Mouse (Mus musculus): ENCODE data around the gene Tenm2. TPM values are rescaled to one million over a fixed set of nuclear protein-coding genes. Genes with fewer than 3 reads are reported as not detected.

Gene Tenm2
- polyA plus RNA-seq, 1 experiment from 2014 or later = 5.1 TPM

DNA sequence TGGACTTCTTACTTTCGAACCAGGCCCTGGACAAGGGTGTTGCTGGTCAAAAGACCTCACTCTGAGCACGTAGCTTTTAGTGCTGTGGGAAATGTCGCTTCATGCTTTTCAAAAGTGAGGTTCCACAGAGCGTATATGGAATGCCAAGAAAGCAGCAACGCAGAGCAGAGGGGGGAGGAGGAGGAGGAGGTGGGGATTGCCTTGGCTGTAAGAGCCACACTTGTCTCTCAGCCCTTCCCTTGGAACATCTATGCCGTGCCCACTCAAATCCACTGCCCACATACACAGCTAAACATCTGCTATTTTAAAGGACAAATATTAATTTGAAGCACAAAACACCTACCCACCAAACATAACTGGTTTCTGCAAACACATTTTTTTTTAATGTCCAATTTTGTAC is 544.9 kb downstream of the Tenm2 start:
- Histone ChIP-seq H3K36me3 (no peaks in the 10 kb centered on the region), H3K9ac (no peak overlapping the region), H3K27me3 (no peaks in the 10 kb centered on the region), H3K4me1 (no peaks in the 10 kb centered on the region), H3K4me3 (no peak overlapping the region), H3K27ac (no peak overlapping the region), H3K9me3 (no peaks in the 10 kb centered on the region), H3K4me2 (no peak overlapping the region)
- ATAC-seq (ENCODE audit: insufficient number of reproducible peaks, insufficient read depth, low FRiP score, low TSS enrichment, low read depth) = no peak
- 67% methylated on average over 6 of the region's 6 CpGs for WGBS

DNA sequence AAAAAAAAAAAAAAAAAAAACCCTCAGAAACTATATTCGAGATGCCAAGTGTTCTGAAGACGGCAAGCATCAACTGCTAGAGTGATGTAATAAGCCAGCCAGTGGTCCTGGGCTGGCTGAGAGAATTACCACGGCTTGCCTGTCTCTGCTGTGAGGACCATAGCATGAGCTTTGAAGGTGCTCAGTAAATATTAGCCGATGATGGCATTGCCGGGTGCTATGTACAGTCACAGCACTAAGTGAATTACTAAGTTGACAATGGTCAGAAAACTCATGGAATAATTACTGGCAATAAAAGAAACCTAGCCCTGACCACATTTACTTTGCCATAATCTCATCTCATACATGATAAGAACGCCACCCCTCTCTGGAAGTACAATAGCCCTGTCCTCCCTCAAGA is 549.5 kb downstream of the Tenm2 start:
- Histone ChIP-seq H3K36me3 (no peaks in the 10 kb centered on the region), H3K4me1 (no peaks in the 10 kb centered on the region), H3K9ac (no peak overlapping the region), H3K27me3 (no peaks in the 10 kb centered on the region), H3K27ac (no peak overlapping the region), H3K4me3 (no peak overlapping the region), H3K4me2 (no peak overlapping the region), H3K9me3 (no peaks in the 10 kb centered on the region)
- ATAC-seq (ENCODE audit: insufficient number of reproducible peaks, insufficient read depth, low FRiP score, low TSS enrichment, low read depth) = no peak
- WGBS = 85% methylated on average over 6 of the region's 6 CpGs

DNA sequence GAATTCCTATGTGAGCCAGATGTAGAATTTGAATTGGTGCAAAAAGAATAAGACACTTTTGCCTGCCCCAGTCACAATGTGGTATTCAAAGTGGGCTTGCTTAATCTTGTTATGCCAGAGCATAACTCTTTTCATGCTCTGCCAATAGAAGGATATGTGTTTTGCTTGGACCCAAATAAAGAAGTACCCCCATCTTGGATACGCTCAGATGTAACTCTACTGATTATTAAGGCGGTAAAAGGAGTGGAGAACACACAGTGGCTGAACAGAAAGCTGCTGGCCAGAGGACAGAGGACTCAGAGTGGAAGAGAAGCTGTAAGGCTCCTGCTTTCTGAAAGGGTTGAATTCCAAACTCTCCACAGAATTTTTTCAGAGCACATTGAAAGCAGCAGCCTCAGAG is 556.4 kb downstream of the Tenm2 start:
- Histone ChIP-seq H3K27ac (no peak overlapping the region), H3K9ac (no peak overlapping the region), H3K27me3 (peaks cover 12% of the 10 kb centered on the region), H3K4me3 (no peak overlapping the region), H3K4me2 (no peak overlapping the region), H3K9me3 (no peaks in the 10 kb centered on the region), H3K36me3 (no peaks in the 10 kb centered on the region), H3K4me1 (peaks cover 13% of the 10 kb centered on the region)
- WGBS = 73% methylated on average over 2 of the region's 2 CpGs
- ATAC-seq (ENCODE audit: insufficient number of reproducible peaks, insufficient read depth, low FRiP score, low TSS enrichment, low read depth) = no peak

DNA sequence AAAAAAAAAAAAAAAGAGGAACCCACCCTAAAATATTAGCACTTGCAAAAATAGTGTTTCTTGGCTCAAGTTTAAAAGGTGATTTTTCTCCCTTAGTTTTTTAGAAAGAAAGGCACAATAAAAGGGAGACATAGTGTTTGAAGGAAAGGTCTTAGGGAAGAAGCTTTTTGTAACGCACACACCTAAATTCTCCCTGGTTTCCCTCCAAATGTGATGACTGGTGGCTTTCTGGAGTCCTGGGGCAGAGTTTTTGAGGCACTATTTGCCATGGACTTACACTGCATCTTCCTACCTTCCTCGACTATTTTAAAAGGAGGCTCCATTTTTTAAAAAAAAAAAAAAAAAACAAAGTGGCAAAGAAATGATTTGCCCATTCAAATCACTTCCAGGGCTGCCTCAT is 557.2 kb downstream of the Tenm2 start:
- ATAC-seq (ENCODE audit: insufficient number of reproducible peaks, insufficient read depth, low FRiP score, low TSS enrichment, low read depth) = no peak
- 31% methylated on average over 2 of the region's 2 CpGs for WGBS
- Histone ChIP-seq H3K4me1 (peaks cover 13% of the 10 kb centered on the region), H3K27ac (no peak overlapping the region), H3K4me2 (peak overlapping the region; percentile 70), H3K36me3 (no peaks in the 10 kb centered on the region), H3K9ac (no peak overlapping the region), H3K9me3 (no peaks in the 10 kb centered on the region), H3K4me3 (no peak overlapping the region), H3K27me3 (peaks cover 12% of the 10 kb centered on the region)

DNA sequence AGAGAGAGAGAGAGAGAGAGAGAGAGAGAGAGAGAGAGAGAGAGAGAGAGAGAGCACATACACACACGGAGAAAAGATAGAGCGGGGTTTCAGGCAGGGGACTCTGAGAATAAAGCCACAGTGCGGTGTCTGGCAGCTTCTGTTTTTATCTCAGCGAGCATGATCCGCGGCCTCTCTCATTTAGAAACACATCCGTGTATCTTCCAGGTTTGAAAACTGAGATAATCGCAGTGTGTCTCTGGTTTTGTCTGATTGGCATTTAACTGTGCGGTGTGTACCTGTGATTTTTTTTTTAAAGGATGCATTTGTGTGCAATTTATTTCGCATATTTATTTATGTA is 557.7 kb downstream of the Tenm2 start:
- H3K4me3 ChIP-seq = peak overlapping the region; percentile 48
- 7% methylated on average over 10 of the region's 10 CpGs for WGBS
- H3K27me3 ChIP-seq = peaks cover 12% of the 10 kb centered on the region
- peak overlapping the region; percentile 64 for H3K9ac ChIP-seq
- H3K36me3 ChIP-seq = no peaks in the 10 kb centered on the region
- H3K9me3 ChIP-seq = no peaks in the 10 kb centered on the region
- peak overlapping the region; percentile 70 for H3K4me2 ChIP-seq
- peak overlapping the region; percentile 73; the same call in 1 of the 2 replicates for H3K27ac ChIP-seq
- no peak for ATAC-seq (ENCODE audit: insufficient number of reproducible peaks, insufficient read depth, low FRiP score, low TSS enrichment, low read depth)
- peaks cover 13% of the 10 kb centered on the region for H3K4me1 ChIP-seq

DNA sequence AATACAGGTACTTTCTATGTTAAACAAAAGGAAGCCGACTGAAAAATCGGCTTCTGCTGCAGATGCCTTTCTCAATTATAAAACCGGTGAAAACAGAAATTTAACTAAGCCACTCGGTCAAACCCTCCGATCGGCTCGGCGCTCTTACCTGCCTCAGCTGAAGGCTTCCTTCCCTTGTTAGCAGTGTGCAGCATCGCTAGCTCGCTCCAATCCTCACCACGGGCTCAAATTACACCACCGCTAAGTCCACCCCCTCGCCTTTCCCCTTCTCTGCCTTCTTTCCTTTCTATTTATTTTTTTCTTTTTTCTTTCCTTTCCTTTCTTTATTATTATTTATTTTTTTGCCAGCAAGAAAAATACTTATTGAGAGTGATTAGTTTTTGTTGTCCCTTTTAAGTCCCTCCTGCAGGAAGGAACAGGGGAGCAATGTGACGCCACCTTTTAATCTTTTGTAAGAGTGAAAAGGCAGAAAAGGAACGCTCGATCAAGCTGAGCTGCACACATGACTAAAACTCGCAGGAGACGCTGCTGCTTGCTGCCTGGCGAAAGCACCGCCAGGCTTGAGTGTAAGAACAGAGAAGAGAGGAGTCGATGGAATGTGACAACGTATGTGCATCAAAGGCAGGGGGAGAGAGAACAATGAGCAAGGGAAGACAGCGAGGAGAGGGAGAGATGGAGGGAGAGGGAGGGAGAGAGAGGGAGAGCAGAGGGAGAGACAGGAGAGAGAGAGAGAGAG is 558.3 kb downstream of the Tenm2 start:
- Histone ChIP-seq H3K9me3 (no peaks in the 10 kb centered on the region), H3K27me3 (peaks cover 14% of the 10 kb centered on the region), H3K36me3 (no peaks in the 10 kb centered on the region), H3K4me1 (peaks cover 13% of the 10 kb centered on the region), H3K27ac (peak overlapping the region; percentile 73; the same call in 1 of the 2 replicates), H3K9ac (peak overlapping the region; percentile 64), H3K4me3 (peak overlapping the region; percentile 48), H3K4me2 (peak overlapping the region; percentile 70)
- WGBS = under 1% methylated on average over 23 of the region's 23 CpGs
- 0 out of 2 replicates have a peak, but pooled peaks have one; percentile 81 for ATAC-seq (ENCODE audit: insufficient number of reproducible peaks, insufficient read depth, low FRiP score, low TSS enrichment, low read depth)

DNA sequence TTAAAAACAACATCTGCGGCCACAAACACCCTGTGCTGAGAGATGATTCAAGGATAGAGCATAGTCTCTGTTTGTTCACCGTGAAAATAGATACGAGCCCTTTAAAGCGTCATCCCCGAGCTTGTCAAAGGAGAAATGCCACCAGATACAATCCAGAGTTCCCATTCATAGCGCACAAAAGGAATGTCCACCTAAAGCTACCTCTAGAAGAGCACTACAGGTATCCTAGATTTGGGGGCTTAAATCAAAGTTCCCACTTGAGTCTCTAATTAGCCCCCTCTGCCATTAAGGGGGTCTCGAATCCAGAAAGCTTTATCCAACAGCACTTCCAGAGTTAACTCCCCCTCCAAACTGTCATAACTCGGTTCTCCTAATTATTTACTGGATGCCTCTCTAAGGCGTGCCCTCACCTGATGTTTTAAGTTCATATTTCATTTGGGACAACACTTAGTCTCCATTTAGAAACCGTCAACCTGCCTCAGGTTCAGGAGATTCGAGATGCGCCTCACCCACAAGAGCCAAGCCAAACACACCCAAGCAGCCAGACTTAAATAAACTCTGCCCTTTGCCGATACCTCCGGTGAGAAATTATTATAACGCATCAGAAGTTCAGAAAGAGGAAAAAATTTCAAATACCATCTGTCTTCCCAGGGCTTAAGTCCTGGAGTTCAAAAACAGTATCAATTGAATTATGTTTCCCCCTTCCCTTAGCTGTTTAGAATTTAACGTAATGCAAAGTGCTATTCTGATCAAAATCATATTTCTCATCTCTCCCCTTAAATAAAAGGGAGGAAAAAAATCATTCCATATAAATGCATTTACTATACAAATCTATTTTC is 559.1 kb downstream of the Tenm2 start:
- H3K27me3 ChIP-seq = peaks cover 14% of the 10 kb centered on the region
- no peaks in the 10 kb centered on the region for H3K9me3 ChIP-seq
- H3K4me1 ChIP-seq = peaks cover 13% of the 10 kb centered on the region
- no peak overlapping the region for H3K27ac ChIP-seq
- ATAC-seq (ENCODE audit: insufficient number of reproducible peaks, insufficient read depth, low FRiP score, low TSS enrichment, low read depth) = no peak
- H3K4me2 ChIP-seq = peak overlapping the region; percentile 70
- no peak overlapping the region for H3K9ac ChIP-seq
- peak overlapping the region; percentile 48 for H3K4me3 ChIP-seq
- 36% methylated on average over 16 of the region's 16 CpGs for WGBS
- H3K36me3 ChIP-seq = no peaks in the 10 kb centered on the region

DNA sequence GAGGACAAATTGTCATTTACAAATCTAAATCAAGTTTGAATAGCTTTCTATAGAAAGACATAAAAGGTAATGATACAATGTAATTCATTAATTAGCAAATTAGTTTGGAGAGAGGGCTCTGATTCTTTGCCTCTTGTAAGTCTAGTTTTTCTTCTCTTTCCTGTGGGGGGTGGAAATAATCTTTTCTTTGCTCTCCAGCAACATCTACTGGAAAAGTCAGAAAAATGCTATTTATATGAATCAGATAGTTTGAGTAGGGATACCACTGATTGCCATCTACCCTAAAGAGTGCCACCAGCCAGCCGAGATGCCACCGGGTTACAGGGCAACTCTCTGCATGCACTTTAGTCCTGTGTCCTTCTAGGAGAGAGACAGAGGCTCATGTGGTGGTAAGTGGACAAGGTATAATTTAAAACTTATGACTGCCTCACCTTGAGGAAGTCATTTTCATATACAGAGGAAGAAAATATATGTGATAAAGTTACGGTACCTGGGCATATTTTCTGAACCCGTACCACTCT is 560.8 kb downstream of the Tenm2 start:
- Histone ChIP-seq H3K27ac (no peak overlapping the region), H3K27me3 (peaks cover 14% of the 10 kb centered on the region), H3K4me1 (peaks cover 13% of the 10 kb centered on the region), H3K36me3 (no peaks in the 10 kb centered on the region), H3K4me2 (no peak overlapping the region), H3K4me3 (no peak overlapping the region), H3K9me3 (no peaks in the 10 kb centered on the region), H3K9ac (no peak overlapping the region)
- no peak for ATAC-seq (ENCODE audit: insufficient number of reproducible peaks, insufficient read depth, low FRiP score, low TSS enrichment, low read depth)
- 74% methylated on average over 4 of the region's 4 CpGs for WGBS

DNA sequence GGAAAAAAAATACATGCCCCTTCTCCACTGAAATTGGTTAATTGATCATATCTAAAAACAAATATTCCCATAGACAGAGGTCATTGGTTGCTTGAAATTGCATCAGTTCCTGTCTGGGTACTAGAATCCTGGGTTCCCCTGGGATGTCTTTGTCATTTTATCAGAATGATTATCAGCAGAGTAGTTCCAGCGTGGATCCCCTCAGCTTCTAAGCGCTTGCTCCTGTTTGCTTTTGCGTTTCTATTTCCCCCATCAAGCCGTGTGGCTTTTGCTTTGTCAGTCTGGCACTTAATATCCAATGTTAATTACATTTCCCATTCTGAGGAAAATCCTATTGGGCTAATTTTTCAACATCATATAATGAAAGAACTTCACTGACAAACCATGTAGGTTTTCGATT is 561.6 kb downstream of the Tenm2 start:
- Histone ChIP-seq H3K27me3 (peaks cover 14% of the 10 kb centered on the region), H3K4me3 (no peak overlapping the region), H3K27ac (no peak overlapping the region), H3K4me2 (no peak overlapping the region), H3K9ac (no peak overlapping the region), H3K9me3 (no peaks in the 10 kb centered on the region), H3K36me3 (no peaks in the 10 kb centered on the region), H3K4me1 (peaks cover 10% of the 10 kb centered on the region)
- WGBS = 63% methylated on average over 5 of the region's 5 CpGs
- no peak for ATAC-seq (ENCODE audit: insufficient number of reproducible peaks, insufficient read depth, low FRiP score, low TSS enrichment, low read depth)

DNA sequence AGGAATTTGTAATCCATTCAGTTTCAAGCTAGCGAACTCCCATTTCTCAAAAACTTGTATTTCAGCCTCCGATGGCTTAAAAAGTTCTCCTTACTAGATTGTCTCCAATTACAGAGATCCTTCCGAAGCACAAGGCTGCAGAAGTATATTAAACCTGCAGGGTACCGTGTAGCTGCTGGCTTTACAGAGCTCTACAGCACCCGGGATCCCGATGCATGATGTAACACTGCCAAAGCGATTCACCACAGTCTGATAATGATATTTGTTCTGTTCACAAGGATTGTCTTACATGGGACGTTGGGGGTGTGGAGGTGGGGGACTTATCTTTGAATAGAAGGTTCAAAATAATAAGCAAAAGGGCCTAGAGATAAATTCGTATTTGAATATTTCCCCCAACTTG is 564.6 kb downstream of the Tenm2 start:
- WGBS = 67% methylated on average over 9 of the region's 9 CpGs

DNA sequence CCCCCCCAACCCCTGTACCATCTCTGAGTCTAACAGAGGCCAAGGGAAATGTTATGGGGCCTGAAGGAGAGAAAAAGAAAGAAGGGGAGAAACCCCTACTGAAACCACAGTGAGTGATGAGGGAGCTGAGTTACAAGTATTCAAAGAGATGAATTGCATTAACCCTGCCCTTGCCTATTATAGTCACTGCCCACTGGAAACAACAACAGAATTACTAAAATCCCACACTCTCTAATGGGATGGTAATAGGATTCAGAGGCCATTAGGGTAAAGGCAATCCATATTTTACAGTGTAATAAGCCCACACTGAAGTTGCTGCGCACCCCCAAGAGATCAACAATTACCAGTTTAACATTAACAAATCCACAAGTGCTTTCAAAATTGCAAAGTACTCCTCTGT is 571.7 kb downstream of the Tenm2 start:
- Histone ChIP-seq H3K36me3 (no peaks in the 10 kb centered on the region), H3K4me2 (no peak overlapping the region), H3K4me1 (no peaks in the 10 kb centered on the region), H3K9me3 (no peaks in the 10 kb centered on the region), H3K4me3 (no peak overlapping the region), H3K27ac (no peak overlapping the region), H3K27me3 (no peaks in the 10 kb centered on the region), H3K9ac (no peak overlapping the region)
- 78% methylated on average over 1 of the region's 1 CpGs for WGBS
- ATAC-seq (ENCODE audit: insufficient number of reproducible peaks, insufficient read depth, low FRiP score, low TSS enrichment, low read depth) = no peak

More for the DNA sequence above, 564.6 kb downstream of the Tenm2 start:
- Histone ChIP-seq H3K27me3 (peaks cover 7% of the 10 kb centered on the region), H3K4me2 (no peak overlapping the region), H3K9ac (no peak overlapping the region), H3K27ac (no peak overlapping the region), H3K4me1 (peaks cover 4% of the 10 kb centered on the region), H3K4me3 (no peak overlapping the region), H3K36me3 (no peaks in the 10 kb centered on the region), H3K9me3 (no peaks in the 10 kb centered on the region)
- ATAC-seq (ENCODE audit: insufficient number of reproducible peaks, insufficient read depth, low FRiP score, low TSS enrichment, low read depth) = no peak

DNA sequence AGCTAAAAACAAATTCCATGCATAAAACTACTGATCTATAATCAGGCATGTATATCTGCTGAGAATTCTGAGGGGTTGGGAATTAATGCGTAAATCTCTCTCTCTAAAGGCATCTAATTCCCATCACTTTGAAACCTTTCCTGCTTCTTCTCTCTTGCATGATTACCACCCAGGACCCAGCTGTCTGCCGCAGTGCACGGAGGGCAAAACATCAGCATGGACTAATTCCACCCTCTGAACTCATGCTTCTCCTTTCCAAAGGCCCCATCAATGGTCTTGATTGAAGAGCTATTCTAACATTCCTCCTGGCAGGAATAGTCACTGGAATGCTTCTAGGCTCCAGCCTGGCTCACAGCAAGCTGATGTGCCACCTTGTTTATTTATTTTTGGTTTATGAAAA is 572.2 kb downstream of the Tenm2 start:
- no peaks in the 10 kb centered on the region for H3K27me3 ChIP-seq
- no peak overlapping the region for H3K27ac ChIP-seq
- H3K36me3 ChIP-seq = no peaks in the 10 kb centered on the region
- no peak overlapping the region for H3K4me3 ChIP-seq
- no peaks in the 10 kb centered on the region for H3K9me3 ChIP-seq
- no peaks in the 10 kb centered on the region for H3K4me1 ChIP-seq
- ATAC-seq (ENCODE audit: insufficient number of reproducible peaks, insufficient read depth, low FRiP score, low TSS enrichment, low read depth) = no peak
- 80% methylated on average over 3 of the region's 3 CpGs for WGBS
- H3K9ac ChIP-seq = no peak overlapping the region
- no peak overlapping the region for H3K4me2 ChIP-seq
